Mouse (Mus musculus): Measurements from ENCODE around the gene Lingo4.

- TF ChIP-seq CTCF (IDR thresholded peaks at IDR 0.05; ENCODE audit: low read depth) (peak; percentile 27; the same call in 1 of the 2 replicates), EP300 (optimal IDR thresholded peaks at IDR 0.05) (no peak)
These were observed 695 bp downstream of the Lingo4 start for GRCm38 (mm10) chr3:94398943-94399481.
